Mouse (Mus musculus) heart, adult 2 months (tissue): ENCODE results near the gene Med13.

Source experiments
- CTCF ChIP-seq: fragments of 200-600 bp; IDR thresholded peaks from 2 replicates; pipeline ENCODE4 v1.8.1; 2022; ENCODE audit warnings: antibody characterized with exemption, mild to moderate bottlenecking, moderate library complexity
- EP300 ChIP-seq: fragments of 200-500 bp; IDR thresholded peaks from 2 replicates; pipeline ENCODE4 v1.6.1; 2011; ENCODE audit warnings: low read depth, low read length, control low read depth; ENCODE audit not compliant: insufficient read depth
- POLR2A ChIP-seq: fragments of 200-500 bp; IDR thresholded peaks from 2 replicates; pipeline ENCODE4 v1.6.1; 2011; ENCODE audit warnings: mild to moderate bottlenecking, low read depth, low read length, control low read depth; ENCODE audit not compliant: insufficient read depth

- TF ChIP-seq CTCF (no peak), POLR2A (no peak), EP300 (no peak)
These were observed 13.9 kb upstream of the Med13 start for GRCm38 (mm10) chr11:86371266-86371665.
